Mouse (Mus musculus) inflammation-experienced regulatory T-cells, adult 6 months (primary cell): Measurements from ENCODE around the gene Gcg. TPM values are rescaled to one million over a fixed set of nuclear protein-coding genes. Genes with fewer than 3 reads are reported as not detected.

Source experiments
- ATAC-seq: one replicate; pipeline ENCODE4 v1.8.0; 2017
- polyA plus RNA-seq, 3 experiments: library from polyadenylated mRNA; unstranded; fragments of 100-300 nt; shearing (Covaris generic); gene quantifications; one replicate each; pipeline ENCODE4 v1.2.1; 2017

Gcg gene
- 10 to 100 TPM in 1 of 3 experiments, not detected in 2; 13.2 TPM for polyA plus RNA-seq

- ATAC-seq, result no peak
Measured at GRCm38 (mm10) chr2:62483550-62483949, at the start of gene Gcg. TSS of gene Gcg (minus strand) at chr2:62483650.

GRCm38 (mm10) chr2:62531065-62531464 is 47.6 kb upstream of the Gcg start:
- ATAC-seq, result no peak

- peak; percentile 56 for ATAC-seq
Measured at GRCm38 (mm10) chr2:62526399-62526798, 42.9 kb upstream of the Gcg start.

GRCm38 (mm10) chr2:62517790-62518189 is 34.3 kb upstream of the Gcg start:
- ATAC-seq, result no peak

- ATAC-seq, result no peak
Measured at GRCm38 (mm10) chr2:62514477-62514876, 31.0 kb upstream of the Gcg start.

GRCm38 (mm10) chr2:62513477-62513876 is 30.0 kb upstream of the Gcg start:
- ATAC-seq, result no peak

- no peak for ATAC-seq
Measured at GRCm38 (mm10) chr2:62507130-62507529, 23.7 kb upstream of the Gcg start.

- no peak for ATAC-seq
Measured at GRCm38 (mm10) chr2:62506441-62506840, 23.0 kb upstream of the Gcg start.

- ATAC-seq, result no peak
Measured at GRCm38 (mm10) chr2:62504269-62504796, 20.9 kb upstream of the Gcg start.

- no peak for ATAC-seq
Measured at GRCm38 (mm10) chr2:62503326-62503725, 19.9 kb upstream of the Gcg start.

- no peak for ATAC-seq
Measured at GRCm38 (mm10) chr2:62502516-62502915, 19.1 kb upstream of the Gcg start.

GRCm38 (mm10) chr2:62498821-62499220 is 15.4 kb upstream of the Gcg start:
- no peak for ATAC-seq

GRCm38 (mm10) chr2:62498086-62498485 is 14.6 kb upstream of the Gcg start:
- ATAC-seq, result no peak

GRCm38 (mm10) chr2:62497333-62498002 is 14.0 kb upstream of the Gcg start:
- ATAC-seq, result no peak

- no peak for ATAC-seq
Measured at GRCm38 (mm10) chr2:62495407-62495806, 12.0 kb upstream of the Gcg start.

GRCm38 (mm10) chr2:62489832-62490231 is 6.4 kb upstream of the Gcg start:
- no peak for ATAC-seq

- ATAC-seq, result no peak
Measured at GRCm38 (mm10) chr2:62484906-62485305, 1.5 kb upstream of the Gcg start.

GRCm38 (mm10) chr2:62480285-62481198 is 2.9 kb downstream of the Gcg start:
- ATAC-seq, result no peak

- no peak for ATAC-seq
Measured at GRCm38 (mm10) chr2:62469551-62469950, 13.9 kb downstream of the Gcg start.

- ATAC-seq, result peak; percentile 51
Measured at GRCm38 (mm10) chr2:62463287-62463686, 20.2 kb downstream of the Gcg start.

GRCm38 (mm10) chr2:62462174-62462573 is 21.3 kb downstream of the Gcg start:
- no peak for ATAC-seq

GRCm38 (mm10) chr2:62460815-62461450 is 22.5 kb downstream of the Gcg start:
- ATAC-seq, result peak; percentile 29

GRCm38 (mm10) chr2:62460231-62460710 is 23.2 kb downstream of the Gcg start:
- no peak for ATAC-seq
